Mouse (Mus musculus) liver, embryonic 16.5 days (tissue): ENCODE results near the gene Swi5. TPM values are rescaled to one million over a fixed set of nuclear protein-coding genes. Genes with fewer than 3 reads are reported as not detected.
"Not testable (repeated sequence)": the region's sequence is repeated elsewhere in the genome, so short reads cannot be mapped to it uniquely, and the experiment has no call there.

ENCODE experiments used
- ATAC-seq: fragments of 200-750 bp; cut with Nextera tagmentation; 2 replicates; pipeline ENCODE4 v1.8.0; 2017; ENCODE audit warnings: low read depth, mild to moderate bottlenecking, moderate number of reproducible peaks, moderate library complexity
- H3K27ac ChIP-seq: fragments of 300-500 bp; sonication (generic); 2 replicates; pipeline ENCODE4 v1.5.1; 2014; ENCODE audit warnings: mild to moderate bottlenecking, low read length
- H3K27me3 ChIP-seq: fragments of 300-500 bp; sonication (generic); 2 replicates; pipeline ENCODE4 v1.6.1; 2014; ENCODE audit warnings: low read depth, low read length, mixed read lengths; ENCODE audit not compliant: control insufficient read depth, insufficient read depth
- H3K36me3 ChIP-seq: fragments of 300-500 bp; sonication (generic); 2 replicates; pipeline ENCODE4 v1.6.1; 2014; ENCODE audit warnings: mild to moderate bottlenecking; ENCODE audit not compliant: control insufficient read depth, insufficient read depth
- H3K4me1 ChIP-seq: fragments of 300-500 bp; sonication (generic); 2 replicates; pipeline ENCODE4 v1.6.1; 2014; ENCODE audit warnings: low read depth, low read length, mixed read lengths; ENCODE audit not compliant: control insufficient read depth
- H3K4me2 ChIP-seq: fragments of 300-500 bp; sonication (generic); 2 replicates; pipeline ENCODE4 v1.6.1; 2014; ENCODE audit warnings: low read depth, low read length, mixed read lengths
- H3K4me3 ChIP-seq: fragments of 300-500 bp; sonication (generic); 2 replicates; pipeline ENCODE4 v1.5.1; 2014; ENCODE audit warnings: low read depth, mild to moderate bottlenecking, low read length
- H3K9ac ChIP-seq: fragments of 300-500 bp; sonication (generic); 2 replicates; pipeline ENCODE4 v1.6.1; 2014; ENCODE audit warnings: low read depth, low read length
- H3K9me3 ChIP-seq: fragments of 300-500 bp; sonication (generic); replicated peaks from 2 replicates; pipeline ENCODE4 v1.6.1; 2016; ENCODE audit warnings: low read length; ENCODE audit not compliant: control insufficient read depth
- WGBS: fragments of 180-500 bp; shearing (Covaris S2); extraction: QIAGEN DNeasy Blood & Tissue Kit; methylation state at CpG from one replicate; pipeline ENCODE4 v1.1.7; 2014; ENCODE audit not compliant: insufficient replicate concordance; 5-methylcytosine and 5-hydroxymethylcytosine counted together
- polyA plus RNA-seq: library from polyadenylated mRNA; unstranded; fragments of >200 nt; fragmentation: Nextera tagmentation; extraction: Ambion mirVana; gene quantifications from 2 replicates; pipeline ENCODE4 v1.2.1, GENCODE M21; 2015

Swi5 gene
- polyA plus RNA-seq, 1 experiment from 2014 or later = 134 TPM

DNA sequence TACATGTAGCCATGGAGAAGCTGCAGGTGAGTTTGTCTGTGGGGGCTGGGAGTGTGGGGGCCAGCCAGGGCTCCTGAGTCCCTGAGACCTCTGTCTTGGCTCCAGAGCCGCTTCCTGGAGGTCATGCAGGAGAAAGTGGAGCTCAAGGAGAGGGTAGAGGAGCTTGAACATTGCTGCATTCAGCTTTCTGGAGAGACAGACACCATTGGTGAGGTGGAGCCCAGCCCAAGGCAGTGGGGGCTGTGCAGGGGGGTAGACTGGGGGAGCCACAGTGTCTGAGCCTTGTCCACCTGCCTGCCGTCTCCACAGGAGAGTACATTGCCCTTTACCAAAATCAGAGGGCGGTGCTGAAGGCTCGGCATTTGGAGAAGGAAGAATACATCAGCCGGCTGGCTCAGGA lies 17.8 kb upstream of the Swi5 start:
- no peaks in the 10 kb centered on the region for H3K27me3 ChIP-seq
- peaks cover 28% of the 10 kb centered on the region for H3K36me3 ChIP-seq
- H3K27ac ChIP-seq = no peak overlapping the region
- 87% methylated on average over 5 of the region's 5 CpGs for WGBS
- no peak overlapping the region for H3K9ac ChIP-seq
- ATAC-seq = no peak
- H3K4me2 ChIP-seq = no peak overlapping the region
- H3K4me3 ChIP-seq = no peak overlapping the region
- no peaks in the 10 kb centered on the region for H3K9me3 ChIP-seq
- no peaks in the 10 kb centered on the region for H3K4me1 ChIP-seq

DNA sequence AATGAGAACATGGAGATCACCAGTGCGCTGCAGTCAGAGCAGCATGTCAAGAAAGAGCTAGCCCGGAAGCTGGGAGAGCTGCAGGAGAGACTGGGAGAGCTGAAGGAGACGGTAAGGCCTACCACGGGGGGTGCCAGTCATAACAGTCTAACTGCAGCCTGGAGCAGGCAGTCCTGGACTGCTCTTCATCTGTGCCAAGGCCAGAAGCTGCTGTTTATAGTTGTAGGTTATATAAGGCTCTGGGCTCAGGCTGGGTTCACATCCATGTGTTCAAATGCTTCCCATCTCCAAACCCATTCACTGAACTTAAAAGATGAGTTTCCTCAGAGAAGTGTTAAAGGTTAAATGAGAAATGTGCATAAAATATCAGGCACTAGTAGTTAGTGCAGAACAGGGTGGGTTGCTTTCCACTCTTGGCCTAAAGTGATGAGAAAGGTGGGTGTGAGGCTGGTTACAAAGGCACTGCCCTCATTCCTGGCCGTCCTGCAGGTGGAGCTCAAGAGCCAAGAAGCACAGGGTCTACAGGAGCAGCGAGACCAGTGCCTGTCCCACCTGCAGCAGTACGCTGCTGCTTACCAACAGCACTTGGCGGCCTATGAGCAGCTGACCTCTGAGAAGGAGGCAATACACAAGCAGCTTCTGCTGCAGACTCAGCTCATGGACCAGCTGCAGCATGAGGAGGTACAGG lies 16.4 kb upstream of the Swi5 start:
- no peak for ATAC-seq

GRCm38 (mm10) chr2:32302952-32303351 lies 15.1 kb upstream of the Swi5 start:
- no peak overlapping the region for H3K4me2 ChIP-seq
- peaks cover 37% of the 10 kb centered on the region for H3K36me3 ChIP-seq
- 92% methylated on average over 10 of the region's 10 CpGs for WGBS
- no peak overlapping the region for H3K4me3 ChIP-seq
- no peaks in the 10 kb centered on the region for H3K9me3 ChIP-seq
- no peak overlapping the region for H3K9ac ChIP-seq
- no peaks in the 10 kb centered on the region for H3K4me1 ChIP-seq
- ATAC-seq = no peak
- H3K27me3 ChIP-seq = no peaks in the 10 kb centered on the region
- H3K27ac ChIP-seq = no peak overlapping the region

More for the DNA sequence above, 16.4 kb upstream of the Swi5 start:
- Histone ChIP-seq H3K36me3 (peaks cover 29% of the 10 kb centered on the region), H3K4me2 (no peak overlapping the region), H3K9me3 (no peaks in the 10 kb centered on the region), H3K27me3 (no peaks in the 10 kb centered on the region), H3K27ac (no peak overlapping the region), H3K4me3 (no peak overlapping the region), H3K9ac (no peak overlapping the region), H3K4me1 (no peaks in the 10 kb centered on the region)
- 58% methylated on average over 8 of the region's 8 CpGs for WGBS

DNA sequence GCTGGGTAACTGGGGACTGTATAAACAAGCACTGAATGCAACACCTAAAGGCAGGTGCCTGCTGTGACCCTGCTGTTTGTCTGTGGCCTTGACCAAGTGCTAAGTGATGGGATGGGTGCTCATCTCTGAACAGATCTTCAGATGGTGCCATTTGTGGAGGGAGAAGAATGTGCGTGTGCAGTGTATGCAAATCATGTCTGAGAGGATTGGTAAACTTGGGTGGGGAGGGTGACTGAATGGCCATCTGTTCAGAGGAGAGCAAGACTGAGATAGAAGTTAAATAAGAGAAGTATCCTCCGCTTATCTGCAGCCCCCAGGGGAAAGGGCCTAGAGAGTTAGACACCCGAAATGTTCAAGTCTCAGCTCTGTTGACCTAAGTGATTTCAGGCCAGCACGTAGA lies 11.6 kb upstream of the Swi5 start:
- Histone ChIP-seq H3K4me3 (no peak overlapping the region), H3K4me2 (no peak overlapping the region), H3K9ac (no peak overlapping the region), H3K27ac (no peak overlapping the region), H3K9me3 (no peaks in the 10 kb centered on the region), H3K27me3 (no peaks in the 10 kb centered on the region), H3K36me3 (peaks cover 29% of the 10 kb centered on the region), H3K4me1 (no peaks in the 10 kb centered on the region)
- ATAC-seq = no peak
- 82% methylated on average over 4 of the region's 4 CpGs for WGBS

DNA sequence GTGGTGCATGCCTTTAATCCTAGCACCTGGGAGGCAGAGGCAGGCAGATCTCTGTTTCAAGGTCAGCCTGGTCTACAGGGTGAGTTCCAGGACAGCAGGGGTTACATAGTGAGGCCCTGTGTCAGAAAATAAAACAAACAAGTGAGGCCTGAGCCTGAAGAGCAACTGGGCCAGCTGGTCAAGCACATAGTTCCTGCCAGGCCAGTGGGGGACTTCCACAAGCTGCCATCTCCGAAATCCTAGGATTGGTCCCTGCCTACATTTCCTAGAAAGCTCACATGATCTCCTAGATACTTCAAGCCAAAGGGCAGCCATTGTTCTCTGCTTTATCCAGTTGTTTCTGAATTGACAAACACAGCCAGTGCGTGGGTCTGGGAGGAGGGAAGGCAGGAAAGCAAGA lies 8.0 kb upstream of the Swi5 start:
- H3K27me3 ChIP-seq, H3K4me2 ChIP-seq, ATAC-seq, H3K4me1 ChIP-seq, H3K27ac ChIP-seq, H3K9ac ChIP-seq, H3K4me3 ChIP-seq, H3K9me3 ChIP-seq: not testable (repeated sequence)
- H3K36me3 ChIP-seq = peaks cover 16% of the 10 kb centered on the region
- 78% methylated on average over 2 of the region's 2 CpGs for WGBS

GRCm38 (mm10) chr2:32295285-32295684 lies 7.4 kb upstream of the Swi5 start:
- H3K4me2 ChIP-seq = no peak overlapping the region
- no peak for ATAC-seq
- no peak overlapping the region for H3K4me3 ChIP-seq
- H3K4me1 ChIP-seq = no peaks in the 10 kb centered on the region
- no peaks in the 10 kb centered on the region for H3K27me3 ChIP-seq
- no peak overlapping the region for H3K27ac ChIP-seq
- no peaks in the 10 kb centered on the region for H3K9me3 ChIP-seq
- H3K9ac ChIP-seq = no peak overlapping the region
- peaks cover 16% of the 10 kb centered on the region for H3K36me3 ChIP-seq
- WGBS = 67% methylated on average over 3 of the region's 3 CpGs

DNA sequence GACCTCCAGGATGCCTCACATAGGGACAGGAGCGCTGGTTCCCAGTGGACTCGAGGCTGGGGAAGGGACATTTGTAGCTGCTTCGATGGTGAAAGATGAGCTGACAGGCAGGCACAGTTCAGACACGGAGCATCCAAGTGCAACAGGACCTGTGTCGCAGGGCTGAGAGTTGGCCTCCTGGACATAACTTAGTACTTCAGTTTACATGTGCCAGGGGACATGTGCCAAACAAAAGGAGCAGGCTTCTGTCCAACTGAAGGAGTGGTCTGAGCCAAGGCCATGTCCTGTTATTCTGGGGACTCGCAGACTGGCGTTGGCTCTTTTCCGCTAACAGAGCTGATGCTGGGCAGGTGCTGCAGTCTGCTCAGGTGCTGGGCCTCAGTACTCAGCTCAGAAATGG lies 6.5 kb upstream of the Swi5 start:
- H3K9ac ChIP-seq = no peak overlapping the region
- no peak for ATAC-seq
- H3K27ac ChIP-seq = no peak overlapping the region
- 82% methylated on average over 8 of the region's 8 CpGs for WGBS
- peaks cover 2% of the 10 kb centered on the region for H3K4me1 ChIP-seq
- no peak overlapping the region for H3K4me3 ChIP-seq
- H3K36me3 ChIP-seq = peaks cover 15% of the 10 kb centered on the region
- H3K27me3 ChIP-seq = no peaks in the 10 kb centered on the region
- no peak overlapping the region for H3K4me2 ChIP-seq
- no peaks in the 10 kb centered on the region for H3K9me3 ChIP-seq

- Histone ChIP-seq H3K4me1 (peaks cover 19% of the 10 kb centered on the region), H3K9me3 (no peaks in the 10 kb centered on the region), H3K9ac (no peak overlapping the region; the same call in 1 of the 2 replicates), H3K27me3 (no peaks in the 10 kb centered on the region), H3K27ac (no peak overlapping the region), H3K4me3 (peak overlapping the region; percentile 79; the same call in 1 of the 2 replicates), H3K4me2 (peak overlapping the region; percentile 90), H3K36me3 (0 out of 2 replicates have a peak, but pooled peaks cover under 1% of the 10 kb centered on the region)
- ATAC-seq = no peak
Measured at GRCm38 (mm10) chr2:32289578-32289977, 1.7 kb upstream of the Swi5 start.

DNA sequence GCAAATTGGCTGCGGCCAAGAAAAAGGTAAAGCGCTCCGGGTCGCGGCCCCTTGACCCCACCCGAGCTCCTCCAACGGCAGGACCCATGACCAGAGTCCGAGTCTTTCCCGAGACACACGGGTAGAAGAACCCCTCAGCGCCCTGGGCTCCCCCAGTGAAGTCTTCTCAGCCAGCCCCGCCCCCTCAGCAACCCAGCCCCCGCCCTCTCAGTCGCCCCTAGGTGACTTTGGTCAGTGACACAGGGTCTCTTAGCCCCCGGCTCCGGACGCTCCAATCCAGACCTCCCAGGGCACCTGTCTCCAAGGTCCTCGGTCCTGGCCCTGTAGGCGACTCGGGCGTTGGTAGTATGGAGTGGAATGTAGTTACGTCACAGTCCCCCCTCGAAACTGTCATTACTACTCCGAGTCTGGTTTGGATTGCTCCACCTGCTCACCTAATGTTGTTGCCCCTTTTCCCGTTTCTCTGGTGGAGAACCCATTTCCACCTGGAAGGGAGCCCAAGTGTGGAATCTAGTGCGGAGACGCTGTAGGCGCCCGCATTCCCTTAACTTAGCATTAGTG lies 576 bp upstream of the Swi5 start:
- Histone ChIP-seq H3K27ac (peak overlapping the region; percentile 77), H3K4me3 (peak overlapping the region; percentile 79), H3K9me3 (no peaks in the 10 kb centered on the region), H3K27me3 (no peaks in the 10 kb centered on the region), H3K4me2 (peak overlapping the region; percentile 90), H3K9ac (peak overlapping the region; percentile 87), H3K36me3 (0 out of 2 replicates have a peak, but pooled peaks cover 2% of the 10 kb centered on the region), H3K4me1 (peaks cover 19% of the 10 kb centered on the region)
- WGBS = 1% methylated on average over 29 of the region's 29 CpGs
- ATAC-seq = peak; percentile 33
